Mouse (Mus musculus): Measurements from ENCODE around the gene Gan. TPM values are rescaled to one million over a fixed set of nuclear protein-coding genes. Genes with fewer than 3 reads are reported as not detected.

Gene Gan
- polyA plus RNA-seq, 1 experiment from 2014 or later: 4.1 TPM

GRCm38 (mm10) chr8:117178676-117179075 is 20.7 kb downstream of the Gan start:
- H3K27ac ChIP-seq (ENCODE audit: low read depth, low read length): no peak overlapping the region
- peaks cover 3% of the 10 kb centered on the region; the same call in 1 of the 2 replicates for H3K36me3 ChIP-seq (ENCODE audit: control insufficient read depth, insufficient read depth, low read length)
- H3K4me1 ChIP-seq (ENCODE audit: control insufficient read depth, insufficient read depth, low read length): no peaks in the 10 kb centered on the region
- H3K9me3 ChIP-seq (ENCODE audit: control insufficient read depth, low read length): no peaks in the 10 kb centered on the region
- no peak overlapping the region for H3K9ac ChIP-seq (replicated peaks; ENCODE audit: low read depth, low read length)
- H3K27me3 ChIP-seq (ENCODE audit: control insufficient read depth, insufficient read depth, low read length): no peaks in the 10 kb centered on the region
- 89% methylated on average over 6 of the region's 6 CpGs for WGBS
- ATAC-seq (ENCODE audit: low read depth): no peak
- H3K4me3 ChIP-seq (ENCODE audit: low read depth, low read length): no peak overlapping the region
- no peak overlapping the region for H3K4me2 ChIP-seq (ENCODE audit: low read depth, low read length)

- H3K4me2 ChIP-seq (ENCODE audit: low read depth, low read length): no peak overlapping the region
- no peaks in the 10 kb centered on the region for H3K9me3 ChIP-seq (ENCODE audit: control insufficient read depth, low read length)
- H3K27me3 ChIP-seq (ENCODE audit: control insufficient read depth, insufficient read depth, low read length): no peaks in the 10 kb centered on the region
- no peak overlapping the region for H3K4me3 ChIP-seq (ENCODE audit: low read depth, low read length)
- H3K27ac ChIP-seq (ENCODE audit: low read depth, low read length): no peak overlapping the region
- WGBS: 99% methylated on average over 4 of the region's 4 CpGs
- ATAC-seq (ENCODE audit: low read depth): no peak
- H3K9ac ChIP-seq (replicated peaks; ENCODE audit: low read depth, low read length): no peak overlapping the region
- H3K4me1 ChIP-seq (ENCODE audit: control insufficient read depth, insufficient read depth, low read length): no peaks in the 10 kb centered on the region
- H3K36me3 ChIP-seq (ENCODE audit: control insufficient read depth, insufficient read depth, low read length): peaks cover 11% of the 10 kb centered on the region; the same call in 1 of the 2 replicates
Observed at GRCm38 (mm10) chr8:117182746-117183145, 24.8 kb downstream of the Gan start.

GRCm38 (mm10) chr8:117183664-117184377 is 25.9 kb downstream of the Gan start:
- H3K4me3 ChIP-seq (ENCODE audit: low read depth, low read length): no peak overlapping the region
- ATAC-seq (ENCODE audit: low read depth): no peak
- peaks cover 11% of the 10 kb centered on the region; the same call in 1 of the 2 replicates for H3K36me3 ChIP-seq (ENCODE audit: control insufficient read depth, insufficient read depth, low read length)
- WGBS: 95% methylated on average over 8 of the region's 8 CpGs
- no peak overlapping the region for H3K27ac ChIP-seq (ENCODE audit: low read depth, low read length)
- no peak overlapping the region for H3K9ac ChIP-seq (replicated peaks; ENCODE audit: low read depth, low read length)
- H3K9me3 ChIP-seq (ENCODE audit: control insufficient read depth, low read length): no peaks in the 10 kb centered on the region
- no peak overlapping the region for H3K4me2 ChIP-seq (ENCODE audit: low read depth, low read length)
- H3K27me3 ChIP-seq (ENCODE audit: control insufficient read depth, insufficient read depth, low read length): no peaks in the 10 kb centered on the region
- no peaks in the 10 kb centered on the region for H3K4me1 ChIP-seq (ENCODE audit: control insufficient read depth, insufficient read depth, low read length)

GRCm38 (mm10) chr8:117194355-117194754 is 36.4 kb downstream of the Gan start:
- H3K4me2 ChIP-seq (ENCODE audit: low read depth, low read length): no peak overlapping the region
- ATAC-seq (ENCODE audit: low read depth): peak; percentile 54; the same call in 1 of the 2 replicates

GRCm38 (mm10) chr8:117196593-117196992 is 38.7 kb downstream of the Gan start:
- no peak overlapping the region for H3K27ac ChIP-seq (ENCODE audit: low read depth, low read length)
- no peaks in the 10 kb centered on the region for H3K9me3 ChIP-seq (ENCODE audit: control insufficient read depth, low read length)
- H3K9ac ChIP-seq (replicated peaks; ENCODE audit: low read depth, low read length): no peak overlapping the region
- H3K36me3 ChIP-seq (ENCODE audit: control insufficient read depth, insufficient read depth, low read length): peaks cover 20% of the 10 kb centered on the region
- no peaks in the 10 kb centered on the region for H3K27me3 ChIP-seq (ENCODE audit: control insufficient read depth, insufficient read depth, low read length)
- H3K4me2 ChIP-seq (ENCODE audit: low read depth, low read length): no peak overlapping the region
- H3K4me1 ChIP-seq (ENCODE audit: control insufficient read depth, insufficient read depth, low read length): no peaks in the 10 kb centered on the region
- H3K4me3 ChIP-seq (ENCODE audit: low read depth, low read length): no peak overlapping the region
- 94% methylated on average over 4 of the region's 4 CpGs for WGBS
- no peak for ATAC-seq (ENCODE audit: low read depth)

More at GRCm38 (mm10) chr8:117194355-117194754, 36.4 kb downstream of the Gan start:
- Histone ChIP-seq H3K27ac (ENCODE audit: low read depth, low read length) (no peak overlapping the region; the same call in 1 of the 2 replicates), H3K4me1 (ENCODE audit: control insufficient read depth, insufficient read depth, low read length) (no peaks in the 10 kb centered on the region), H3K36me3 (ENCODE audit: control insufficient read depth, insufficient read depth, low read length) (peaks cover 37% of the 10 kb centered on the region), H3K9me3 (ENCODE audit: control insufficient read depth, low read length) (no peaks in the 10 kb centered on the region), H3K4me3 (ENCODE audit: low read depth, low read length) (no peak overlapping the region), H3K27me3 (ENCODE audit: control insufficient read depth, insufficient read depth, low read length) (no peaks in the 10 kb centered on the region), H3K9ac (replicated peaks; ENCODE audit: low read depth, low read length) (no peak overlapping the region)
- WGBS: 71% methylated on average over 4 of the region's 4 CpGs

GRCm38 (mm10) chr8:117197551-117197950 is 39.6 kb downstream of the Gan start:
- Histone ChIP-seq H3K4me1 (ENCODE audit: control insufficient read depth, insufficient read depth, low read length) (no peaks in the 10 kb centered on the region), H3K36me3 (ENCODE audit: control insufficient read depth, insufficient read depth, low read length) (peaks cover 16% of the 10 kb centered on the region), H3K9ac (replicated peaks; ENCODE audit: low read depth, low read length) (no peak overlapping the region), H3K27ac (ENCODE audit: low read depth, low read length) (peak overlapping the region; percentile 44), H3K9me3 (ENCODE audit: control insufficient read depth, low read length) (no peaks in the 10 kb centered on the region), H3K4me3 (ENCODE audit: low read depth, low read length) (no peak overlapping the region), H3K4me2 (ENCODE audit: low read depth, low read length) (no peak overlapping the region), H3K27me3 (ENCODE audit: control insufficient read depth, insufficient read depth, low read length) (no peaks in the 10 kb centered on the region)
- WGBS: 93% methylated on average over 6 of the region's 6 CpGs
- ATAC-seq (ENCODE audit: low read depth): peak; percentile 1; the same call in 1 of the 2 replicates

- Histone ChIP-seq H3K4me2 (ENCODE audit: low read depth, low read length) (0 out of 2 replicates have a peak overlapping the region, but pooled peaks have one; percentile 3), H3K9me3 (ENCODE audit: control insufficient read depth, low read length) (no peaks in the 10 kb centered on the region), H3K4me1 (ENCODE audit: control insufficient read depth, insufficient read depth, low read length) (no peaks in the 10 kb centered on the region), H3K4me3 (ENCODE audit: low read depth, low read length) (no peak overlapping the region), H3K36me3 (ENCODE audit: control insufficient read depth, insufficient read depth, low read length) (peaks cover 14% of the 10 kb centered on the region), H3K9ac (replicated peaks; ENCODE audit: low read depth, low read length) (no peak overlapping the region), H3K27me3 (ENCODE audit: control insufficient read depth, insufficient read depth, low read length) (no peaks in the 10 kb centered on the region), H3K27ac (ENCODE audit: low read depth, low read length) (peak overlapping the region; percentile 35; the same call in 1 of the 2 replicates)
- 45% methylated on average over 20 of the region's 20 CpGs for WGBS
- peak; percentile 87 for ATAC-seq (ENCODE audit: low read depth)
Observed at GRCm38 (mm10) chr8:117198141-117198935, 40.4 kb downstream of the Gan start.

- Histone ChIP-seq H3K36me3 (ENCODE audit: control insufficient read depth, insufficient read depth, low read length) (peaks cover 20% of the 10 kb centered on the region), H3K27ac (ENCODE audit: low read depth, low read length) (no peak overlapping the region), H3K4me1 (ENCODE audit: control insufficient read depth, insufficient read depth, low read length) (no peaks in the 10 kb centered on the region), H3K9ac (replicated peaks; ENCODE audit: low read depth, low read length) (no peak overlapping the region), H3K4me2 (ENCODE audit: low read depth, low read length) (no peak overlapping the region), H3K9me3 (ENCODE audit: control insufficient read depth, low read length) (no peaks in the 10 kb centered on the region), H3K27me3 (ENCODE audit: control insufficient read depth, insufficient read depth, low read length) (no peaks in the 10 kb centered on the region), H3K4me3 (ENCODE audit: low read depth, low read length) (no peak overlapping the region)
- 64% methylated on average over 6 of the region's 6 CpGs for WGBS
- ATAC-seq (ENCODE audit: low read depth): no peak
Observed at GRCm38 (mm10) chr8:117199658-117200057, 41.7 kb downstream of the Gan start.

GRCm38 (mm10) chr8:117200346-117200745 is 42.4 kb downstream of the Gan start:
- Histone ChIP-seq H3K4me2 (ENCODE audit: low read depth, low read length) (no peak overlapping the region), H3K4me1 (ENCODE audit: control insufficient read depth, insufficient read depth, low read length) (no peaks in the 10 kb centered on the region), H3K27me3 (ENCODE audit: control insufficient read depth, insufficient read depth, low read length) (no peaks in the 10 kb centered on the region), H3K9ac (replicated peaks; ENCODE audit: low read depth, low read length) (no peak overlapping the region), H3K9me3 (ENCODE audit: control insufficient read depth, low read length) (no peaks in the 10 kb centered on the region), H3K36me3 (ENCODE audit: control insufficient read depth, insufficient read depth, low read length) (peaks cover 25% of the 10 kb centered on the region), H3K4me3 (ENCODE audit: low read depth, low read length) (no peak overlapping the region), H3K27ac (ENCODE audit: low read depth, low read length) (no peak overlapping the region)
- ATAC-seq (ENCODE audit: low read depth): no peak
- WGBS: 78% methylated on average over 13 of the region's 13 CpGs
